Mouse (Mus musculus) hindbrain, embryonic 12.5 days (tissue): ENCODE measurements at regions not wholly inside any gene's neighbourhood (a gene's known extent, or its start where the extent isn't known, plus 50 kb on each side); places are given as distances from the start of the nearest gene placed in this dataset.

Experiments
- ATAC-seq: fragments of 200-750 bp; cut with Nextera tagmentation; 2 replicates; pipeline ENCODE4 v1.8.0; 2017; ENCODE audit warnings: moderate TSS enrichment; ENCODE audit not compliant: low FRiP score
- H3K27ac ChIP-seq: fragments of 300-500 bp; sonication (generic); 2 replicates; pipeline ENCODE4 v1.5.1; 2016; ENCODE audit warnings: mild to moderate bottlenecking
- H3K27me3 ChIP-seq: fragments of 300-500 bp; sonication (generic); 2 replicates; pipeline ENCODE4 v1.6.1; 2016; ENCODE audit warnings: mild to moderate bottlenecking
- H3K36me3 ChIP-seq: fragments of 300-500 bp; sonication (generic); 2 replicates; pipeline ENCODE4 v1.6.1; 2016; ENCODE audit warnings: mild to moderate bottlenecking
- H3K4me1 ChIP-seq: fragments of 300-500 bp; sonication (generic); 2 replicates; pipeline ENCODE4 v1.6.1; 2016
- H3K4me2 ChIP-seq: fragments of 300-500 bp; sonication (generic); replicated peaks from 2 replicates; pipeline ENCODE4 v1.6.1; 2016; ENCODE audit warnings: mild to moderate bottlenecking
- H3K4me3 ChIP-seq: fragments of 300-500 bp; sonication (generic); 2 replicates; pipeline ENCODE4 v1.5.1; 2016; ENCODE audit warnings: mild to moderate bottlenecking
- H3K9ac ChIP-seq: fragments of 300-500 bp; sonication (generic); 2 replicates; pipeline ENCODE4 v1.6.1; 2016; ENCODE audit warnings: mild to moderate bottlenecking, moderate library complexity
- H3K9me3 ChIP-seq: fragments of 300-500 bp; sonication (generic); replicated peaks from 2 replicates; pipeline ENCODE4 v1.6.1; 2016; ENCODE audit warnings: mild to moderate bottlenecking
- WGBS: fragments of 180-500 bp; shearing (Covaris S2); methylation state at CpG from one replicate; pipeline ENCODE4 v1.1.7; 2016; 5-methylcytosine and 5-hydroxymethylcytosine counted together

- H3K27ac ChIP-seq: no peak overlapping the region
- no peak for ATAC-seq
- WGBS: 87% methylated on average over 4 of the region's 4 CpGs
- no peaks in the 10 kb centered on the region for H3K9me3 ChIP-seq
- H3K27me3 ChIP-seq: no peaks in the 10 kb centered on the region
- H3K4me1 ChIP-seq: peaks cover 24% of the 10 kb centered on the region
- H3K9ac ChIP-seq: no peak overlapping the region
- H3K36me3 ChIP-seq: no peaks in the 10 kb centered on the region
- no peak overlapping the region for H3K4me2 ChIP-seq
- H3K4me3 ChIP-seq: no peak overlapping the region
Observed at GRCm38 (mm10) chr3:51087076-51087475, 137.2 kb upstream of the Noct start.

GRCm38 (mm10) chr3:51089036-51089669 lies 135.1 kb upstream of the Noct start:
- Histone ChIP-seq H3K4me2 (no peak overlapping the region), H3K4me3 (no peak overlapping the region), H3K4me1 (peaks cover 17% of the 10 kb centered on the region), H3K27me3 (no peaks in the 10 kb centered on the region), H3K9me3 (no peaks in the 10 kb centered on the region), H3K27ac (peak overlapping the region; percentile 66), H3K36me3 (no peaks in the 10 kb centered on the region), H3K9ac (no peak overlapping the region)
- 55% methylated on average over 10 of the region's 10 CpGs for WGBS
- ATAC-seq: peak; percentile 73

DNA sequence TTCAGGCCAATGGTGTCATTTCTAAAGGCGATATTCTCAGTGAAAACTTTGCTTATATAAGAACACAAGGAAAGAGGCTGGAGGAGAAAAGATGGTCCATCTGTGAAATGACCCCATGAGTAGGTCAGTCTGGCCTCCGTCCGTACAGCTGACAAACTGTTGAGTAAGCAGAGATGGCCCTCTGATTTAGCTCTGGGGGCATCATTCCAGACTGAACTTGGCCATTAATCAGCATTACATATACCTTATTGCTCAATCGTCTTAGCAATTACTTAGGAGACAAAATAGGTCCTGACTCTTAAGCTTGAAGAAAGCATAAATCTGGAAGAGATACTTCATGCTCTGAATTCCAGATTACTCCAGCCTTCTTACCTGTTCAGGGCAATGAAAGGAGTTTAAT lies 132.8 kb upstream of the Noct start:
- Histone ChIP-seq H3K4me1 (peaks cover 25% of the 10 kb centered on the region), H3K36me3 (no peaks in the 10 kb centered on the region), H3K27me3 (no peaks in the 10 kb centered on the region), H3K4me2 (no peak overlapping the region), H3K9ac (no peak overlapping the region), H3K9me3 (no peaks in the 10 kb centered on the region), H3K27ac (no peak overlapping the region), H3K4me3 (no peak overlapping the region)
- 72% methylated on average over 4 of the region's 4 CpGs for WGBS
- ATAC-seq: no peak

- no peaks in the 10 kb centered on the region for H3K27me3 ChIP-seq
- ATAC-seq: no peak
- no peak overlapping the region for H3K4me2 ChIP-seq
- no peaks in the 10 kb centered on the region for H3K36me3 ChIP-seq
- WGBS: 78% methylated on average over 12 of the region's 12 CpGs
- no peak overlapping the region for H3K27ac ChIP-seq
- H3K9me3 ChIP-seq: no peaks in the 10 kb centered on the region
- peaks cover 30% of the 10 kb centered on the region for H3K4me1 ChIP-seq
- H3K4me3 ChIP-seq: no peak overlapping the region
- H3K9ac ChIP-seq: no peak overlapping the region
Observed at GRCm38 (mm10) chr3:51092079-51093028, 131.9 kb upstream of the Noct start.

DNA sequence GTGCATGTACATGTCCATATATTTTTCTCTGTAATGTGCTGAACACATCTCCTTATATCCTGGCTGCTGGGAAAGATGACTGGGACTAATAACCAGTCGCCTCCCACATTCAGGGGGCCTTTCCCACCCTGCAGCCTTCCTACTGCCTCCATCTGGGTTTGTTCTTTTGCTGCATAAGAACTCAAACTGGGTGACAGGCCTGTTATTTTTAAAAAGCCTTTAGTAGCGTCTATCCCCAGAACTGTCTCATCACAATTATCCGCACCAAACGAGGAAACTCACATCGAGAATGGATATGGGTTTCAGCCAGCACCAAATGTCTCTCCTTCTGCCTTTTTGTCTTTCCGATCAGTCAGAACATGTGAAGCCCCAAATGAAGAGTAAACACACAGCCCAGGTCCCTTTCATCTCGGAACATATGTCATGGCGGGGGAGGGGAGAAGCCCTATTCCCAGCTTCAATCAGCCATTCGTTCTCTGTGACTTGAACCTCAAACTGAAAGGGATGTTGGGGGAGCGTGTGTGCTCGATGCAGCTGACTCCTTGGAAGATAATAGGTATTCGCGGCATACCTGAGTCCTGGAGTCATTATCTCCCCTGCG lies 128.3 kb upstream of the Noct start:
- Histone ChIP-seq H3K4me3 (no peak overlapping the region), H3K27me3 (no peaks in the 10 kb centered on the region), H3K9me3 (no peaks in the 10 kb centered on the region), H3K9ac (no peak overlapping the region), H3K4me2 (no peak overlapping the region), H3K4me1 (peaks cover 16% of the 10 kb centered on the region), H3K36me3 (no peaks in the 10 kb centered on the region), H3K27ac (peak overlapping the region; percentile 73)
- ATAC-seq: peak; percentile 62
- 30% methylated on average over 14 of the region's 14 CpGs for WGBS

DNA sequence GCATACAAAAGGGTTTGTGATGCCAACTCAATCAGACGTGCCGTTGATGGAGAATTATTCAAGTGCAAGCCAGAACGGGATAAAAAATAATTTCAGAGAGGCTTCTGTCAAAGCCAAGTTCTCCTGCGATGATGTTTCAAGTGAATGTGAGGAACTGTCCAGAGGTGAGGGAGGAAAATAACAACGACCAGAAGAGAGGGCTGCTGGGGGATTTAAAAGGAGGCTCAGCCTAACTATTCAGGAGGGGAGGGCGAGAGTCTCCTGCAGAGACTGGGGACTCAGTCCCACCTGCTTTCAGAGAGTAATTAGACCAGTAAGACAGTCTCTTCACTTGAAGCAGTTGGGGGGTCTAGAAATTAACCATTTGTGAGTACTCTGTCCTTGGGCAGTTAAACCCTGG lies 127.7 kb upstream of the Noct start:
- Histone ChIP-seq H3K27me3 (no peaks in the 10 kb centered on the region), H3K9me3 (no peaks in the 10 kb centered on the region), H3K4me1 (peaks cover 16% of the 10 kb centered on the region), H3K4me2 (peak overlapping the region; percentile 19; the same call in 1 of the 2 replicates), H3K9ac (no peak overlapping the region), H3K27ac (peak overlapping the region; percentile 73; the same call in 1 of the 2 replicates), H3K36me3 (no peaks in the 10 kb centered on the region), H3K4me3 (no peak overlapping the region)
- WGBS: 28% methylated on average over 6 of the region's 6 CpGs
- ATAC-seq: peak; percentile 66

DNA sequence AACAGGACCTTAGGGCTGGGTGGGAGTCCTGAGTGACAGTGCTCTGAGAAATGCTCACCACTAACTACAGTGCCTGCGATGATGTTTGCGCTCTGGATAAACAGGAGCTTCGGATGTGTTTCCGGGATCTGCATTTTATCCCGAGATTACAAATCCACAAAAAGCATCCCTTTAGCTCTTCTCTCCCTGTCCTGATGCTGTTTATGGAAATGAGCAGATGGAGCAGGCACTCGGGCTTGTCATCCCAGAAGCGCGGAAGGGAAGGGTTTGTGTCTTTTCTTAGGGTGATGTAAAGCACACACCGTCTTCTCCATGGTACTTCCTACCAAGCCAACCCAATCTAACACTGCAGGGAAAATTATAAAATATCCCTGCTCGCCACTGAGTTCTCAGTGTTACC lies 126.9 kb upstream of the Noct start:
- Histone ChIP-seq H3K27me3 (no peaks in the 10 kb centered on the region), H3K36me3 (no peaks in the 10 kb centered on the region), H3K27ac (no peak overlapping the region; the same call in 1 of the 2 replicates), H3K4me1 (peaks cover 16% of the 10 kb centered on the region), H3K9ac (no peak overlapping the region), H3K9me3 (no peaks in the 10 kb centered on the region), H3K4me3 (no peak overlapping the region), H3K4me2 (no peak overlapping the region)
- ATAC-seq: no peak
- 80% methylated on average over 10 of the region's 10 CpGs for WGBS

GRCm38 (mm10) chr3:51099966-51100365 lies 124.3 kb upstream of the Noct start:
- 85% methylated on average over 7 of the region's 7 CpGs for WGBS
- no peak for ATAC-seq

GRCm38 (mm10) chr3:51108639-51109202 lies 115.5 kb upstream of the Noct start:
- H3K4me2 ChIP-seq: no peak overlapping the region
- H3K4me3 ChIP-seq: no peak overlapping the region
- 37% methylated on average over 12 of the region's 12 CpGs for WGBS
- no peaks in the 10 kb centered on the region for H3K9me3 ChIP-seq
- H3K27me3 ChIP-seq: no peaks in the 10 kb centered on the region
- peaks cover 7% of the 10 kb centered on the region; the same call in 1 of the 2 replicates for H3K4me1 ChIP-seq
- no peak overlapping the region for H3K27ac ChIP-seq
- ATAC-seq: no peak
- no peak overlapping the region for H3K9ac ChIP-seq
- H3K36me3 ChIP-seq: no peaks in the 10 kb centered on the region

More at GRCm38 (mm10) chr3:51099966-51100365, 124.3 kb upstream of the Noct start:
- Histone ChIP-seq H3K36me3 (no peaks in the 10 kb centered on the region), H3K27me3 (no peaks in the 10 kb centered on the region), H3K9me3 (no peaks in the 10 kb centered on the region), H3K27ac (no peak overlapping the region), H3K4me3 (no peak overlapping the region), H3K4me1 (peaks cover 16% of the 10 kb centered on the region), H3K9ac (no peak overlapping the region), H3K4me2 (no peak overlapping the region)

- Histone ChIP-seq H3K9ac (no peak overlapping the region), H3K9me3 (no peaks in the 10 kb centered on the region), H3K27me3 (no peaks in the 10 kb centered on the region), H3K4me2 (no peak overlapping the region), H3K4me1 (peaks cover 7% of the 10 kb centered on the region; the same call in 1 of the 2 replicates), H3K36me3 (no peaks in the 10 kb centered on the region), H3K27ac (no peak overlapping the region), H3K4me3 (no peak overlapping the region)
- 97% methylated on average over 11 of the region's 11 CpGs for WGBS
- ATAC-seq: no peak
Observed at GRCm38 (mm10) chr3:51111241-51111640, 113.0 kb upstream of the Noct start.

GRCm38 (mm10) chr3:51112351-51112750 lies 111.9 kb upstream of the Noct start:
- Histone ChIP-seq H3K36me3 (no peaks in the 10 kb centered on the region), H3K4me1 (peaks cover 7% of the 10 kb centered on the region; the same call in 1 of the 2 replicates), H3K27ac (no peak overlapping the region), H3K4me3 (no peak overlapping the region), H3K9me3 (no peaks in the 10 kb centered on the region), H3K27me3 (no peaks in the 10 kb centered on the region), H3K9ac (no peak overlapping the region), H3K4me2 (no peak overlapping the region)
- 86% methylated on average over 3 of the region's 3 CpGs for WGBS
- ATAC-seq: no peak

- no peaks in the 10 kb centered on the region for H3K4me1 ChIP-seq
- H3K27me3 ChIP-seq: no peaks in the 10 kb centered on the region
- H3K36me3 ChIP-seq: no peaks in the 10 kb centered on the region
- H3K27ac ChIP-seq: no peak overlapping the region
- no peak for ATAC-seq
- WGBS: 67% methylated on average over 2 of the region's 2 CpGs
- no peak overlapping the region for H3K4me2 ChIP-seq
- no peak overlapping the region for H3K4me3 ChIP-seq
- no peak overlapping the region for H3K9ac ChIP-seq
- no peaks in the 10 kb centered on the region for H3K9me3 ChIP-seq
Observed at GRCm38 (mm10) chr3:51115921-51116320, 108.3 kb upstream of the Noct start.
